Mouse (Mus musculus): Measurements from ENCODE around the gene Echs1.
A peak's percentile ranks its signal among the peaks of the same experiment; 100 is the strongest.
"Not testable (repeated sequence)": the region's sequence is repeated elsewhere in the genome, so short reads cannot be mapped to it uniquely, and the experiment has no call there.

Gene Echs1

GRCm38 (mm10) chr7:140116329-140117054 is at the start of gene Echs1:
Gene Echs1, minus strand, starts transcription at chr7:140116476.
- peak; percentile 90 for DNase-seq (ENCODE audit: low read depth, low spot score)
- H3K36me3 ChIP-seq (ENCODE audit: control insufficient read depth, insufficient read depth, low read length, poor library complexity, severe bottlenecking), result no peaks in the 10 kb centered on the region

DNA sequence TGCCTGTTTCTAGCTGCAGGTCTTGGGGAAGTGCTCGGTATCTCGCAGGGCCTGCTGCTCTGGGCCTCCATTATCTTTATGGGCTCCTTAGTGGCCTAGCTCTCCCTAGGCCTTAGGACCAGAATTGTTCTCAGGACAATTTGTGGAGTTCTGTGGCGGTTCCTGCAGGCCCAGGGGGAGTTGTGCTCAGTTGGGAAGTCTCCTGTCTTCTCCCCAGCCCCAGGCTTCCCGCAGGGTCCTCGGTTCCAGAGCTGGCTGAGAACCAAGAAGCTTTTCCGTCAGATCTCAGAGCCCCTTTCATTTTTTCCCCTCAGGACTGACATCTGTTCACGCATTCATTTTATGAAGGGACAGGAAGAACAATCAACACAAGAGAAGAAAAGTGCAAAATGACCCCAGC is 48.4 kb upstream of the Echs1 start, which contains the start of gene Olfr522:
Gene Olfr522, minus strand, starts transcription at position 101 of the 400 bp plus-strand sequence.
- no peaks in the 10 kb centered on the region for H3K36me3 ChIP-seq (ENCODE audit: control insufficient read depth, insufficient read depth, low read length, poor library complexity, severe bottlenecking)
- no peaks in the 10 kb centered on the region for H3K27me3 ChIP-seq (ENCODE audit: control insufficient read depth, insufficient read depth, low read length, poor library complexity, severe bottlenecking)
- DNase-seq (ENCODE audit: low read depth, low spot score), result no peak

More at GRCm38 (mm10) chr7:140116329-140117054, at the start of gene Echs1:
- no peaks in the 10 kb centered on the region for H3K27me3 ChIP-seq (ENCODE audit: control insufficient read depth, insufficient read depth, low read length, poor library complexity, severe bottlenecking)

GRCm38 (mm10) chr7:140160363-140160762 is 44.1 kb upstream of the Echs1 start:
- Histone ChIP-seq H3K36me3 (ENCODE audit: control insufficient read depth, insufficient read depth, low read length, poor library complexity, severe bottlenecking) (no peaks in the 10 kb centered on the region), H3K27me3 (ENCODE audit: control insufficient read depth, insufficient read depth, low read length, poor library complexity, severe bottlenecking) (no peaks in the 10 kb centered on the region)
- no peak for DNase-seq (ENCODE audit: low read depth, low spot score)

DNA sequence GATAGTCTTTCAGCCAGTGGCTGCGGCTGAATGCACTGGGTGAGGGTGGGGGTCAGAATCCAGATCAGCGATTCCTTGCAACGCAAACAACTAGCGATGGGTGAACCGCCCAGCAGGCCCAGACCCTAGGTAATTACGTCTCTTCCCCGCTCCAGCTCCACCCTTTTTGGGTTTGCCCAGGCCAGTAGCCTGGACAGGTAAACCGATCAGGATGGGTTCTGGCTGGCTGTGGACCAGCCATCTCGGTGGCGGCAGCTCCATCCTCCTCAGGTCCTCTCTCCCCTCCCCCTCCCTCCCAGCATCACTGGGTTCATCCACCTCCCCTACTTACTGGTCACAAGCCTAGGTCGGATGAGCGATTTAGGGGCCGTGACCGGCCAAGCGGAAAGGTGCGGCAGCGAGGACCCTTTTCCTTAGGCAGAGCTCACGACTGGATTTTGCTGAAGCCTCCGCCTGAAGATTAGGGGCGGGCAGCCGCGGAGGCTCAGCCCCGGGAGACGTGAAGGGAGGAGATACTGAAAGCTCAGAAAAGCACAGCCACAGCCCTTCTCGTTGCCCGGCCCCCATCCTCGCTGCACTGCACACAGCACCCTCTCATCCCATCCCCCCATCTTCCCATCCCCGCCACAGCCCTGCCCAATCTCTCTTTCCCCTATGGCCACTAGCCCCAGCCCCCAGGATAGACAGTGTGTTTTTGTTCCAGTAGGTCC is 38.1 kb upstream of the Echs1 start, which contains the start of gene Sprn:
Gene Sprn, minus strand, starts transcription at position 660 of the 710 bp plus-strand sequence.
- no peaks in the 10 kb centered on the region; the same call in none of the 2 replicates for H3K36me3 ChIP-seq (ENCODE audit: control insufficient read depth, insufficient read depth, low read length, poor library complexity, severe bottlenecking)
- DNase-seq (ENCODE audit: low read depth, low spot score), result no peak
- no peaks in the 10 kb centered on the region for H3K27me3 ChIP-seq (ENCODE audit: control insufficient read depth, insufficient read depth, low read length, poor library complexity, severe bottlenecking)

DNA sequence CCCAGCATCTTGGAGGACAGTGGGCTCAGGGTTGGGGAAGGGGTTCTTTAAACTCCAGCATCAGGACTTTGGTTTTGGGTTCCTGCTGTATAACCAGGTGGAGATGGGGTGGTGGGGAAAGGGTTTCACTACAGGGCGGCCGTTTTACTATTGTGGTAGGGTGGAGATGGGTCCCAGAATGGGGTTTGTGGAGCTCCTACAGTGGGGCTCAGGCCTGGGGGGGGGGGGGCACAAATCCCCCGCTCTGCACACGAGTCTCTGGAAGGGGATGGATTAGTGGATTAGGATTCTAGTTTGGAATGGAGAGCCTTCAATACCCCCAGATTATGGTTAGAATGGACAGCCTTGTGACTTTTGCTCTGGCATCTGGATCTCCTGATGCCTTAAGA is 37.5 kb upstream of the Echs1 start:
- Histone ChIP-seq H3K36me3 (ENCODE audit: control insufficient read depth, insufficient read depth, low read length, poor library complexity, severe bottlenecking) (no peaks in the 10 kb centered on the region; the same call in none of the 2 replicates), H3K27me3 (ENCODE audit: control insufficient read depth, insufficient read depth, low read length, poor library complexity, severe bottlenecking) (no peaks in the 10 kb centered on the region)
- DNase-seq (ENCODE audit: low read depth, low spot score), result no peak

DNA sequence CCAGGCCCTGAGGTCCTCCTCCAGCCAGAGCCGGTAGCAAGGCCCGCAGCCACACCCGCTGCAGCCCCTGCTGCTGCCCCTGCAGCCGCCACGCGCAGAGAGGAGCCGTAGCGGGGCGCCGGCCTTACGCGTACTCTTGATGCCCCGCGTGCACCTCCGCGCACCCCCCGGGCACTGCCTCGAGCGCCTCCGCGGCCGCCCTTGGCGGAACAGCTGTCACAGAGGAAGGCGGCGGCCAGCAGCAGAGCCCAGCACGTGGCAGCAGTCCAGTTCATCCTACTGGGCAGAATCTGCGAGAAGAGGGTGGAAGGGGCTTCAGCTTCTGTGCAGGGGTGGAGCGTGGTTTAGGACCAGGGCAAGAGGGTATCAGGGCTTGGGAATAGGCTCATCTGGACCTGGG is 37.1 kb upstream of the Echs1 start:
- no peaks in the 10 kb centered on the region for H3K27me3 ChIP-seq (ENCODE audit: control insufficient read depth, insufficient read depth, low read length, poor library complexity, severe bottlenecking)
- no peaks in the 10 kb centered on the region; the same call in none of the 2 replicates for H3K36me3 ChIP-seq (ENCODE audit: control insufficient read depth, insufficient read depth, low read length, poor library complexity, severe bottlenecking)
- no peak for DNase-seq (ENCODE audit: low read depth, low spot score)

- no peak for DNase-seq (ENCODE audit: low read depth, low spot score)
- Histone ChIP-seq H3K36me3 (ENCODE audit: control insufficient read depth, insufficient read depth, low read length, poor library complexity, severe bottlenecking) (no peaks in the 10 kb centered on the region; the same call in 1 of the 2 replicates), H3K27me3 (ENCODE audit: control insufficient read depth, insufficient read depth, low read length, poor library complexity, severe bottlenecking) (no peaks in the 10 kb centered on the region)
Observed at GRCm38 (mm10) chr7:140144550-140144949, 28.3 kb upstream of the Echs1 start.

DNA sequence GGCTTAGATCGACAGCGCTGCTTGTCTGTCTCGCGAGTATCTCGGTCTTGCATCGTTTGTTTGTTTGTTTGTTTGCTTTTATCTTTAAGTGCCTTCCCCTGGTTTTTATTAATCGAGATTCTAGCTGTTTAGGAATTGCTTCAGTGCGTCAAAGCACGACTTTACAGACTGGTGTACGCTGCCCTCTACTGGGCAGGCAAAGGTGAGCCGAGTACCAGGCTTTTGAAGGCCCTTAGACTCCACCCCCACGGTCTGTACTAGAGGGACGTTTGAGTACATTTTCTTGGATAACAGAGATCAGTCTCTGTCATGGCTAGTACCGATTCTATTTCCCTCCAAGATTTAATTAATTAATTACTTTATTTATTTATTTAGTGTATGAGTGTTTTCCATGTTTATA is 25.1 kb upstream of the Echs1 start:
- DNase-seq (ENCODE audit: low read depth, low spot score), result peak; percentile 84
- Histone ChIP-seq H3K27me3 (ENCODE audit: control insufficient read depth, insufficient read depth, low read length, poor library complexity, severe bottlenecking) (no peaks in the 10 kb centered on the region), H3K36me3 (ENCODE audit: control insufficient read depth, insufficient read depth, low read length, poor library complexity, severe bottlenecking) (no peaks in the 10 kb centered on the region; the same call in 1 of the 2 replicates)

DNA sequence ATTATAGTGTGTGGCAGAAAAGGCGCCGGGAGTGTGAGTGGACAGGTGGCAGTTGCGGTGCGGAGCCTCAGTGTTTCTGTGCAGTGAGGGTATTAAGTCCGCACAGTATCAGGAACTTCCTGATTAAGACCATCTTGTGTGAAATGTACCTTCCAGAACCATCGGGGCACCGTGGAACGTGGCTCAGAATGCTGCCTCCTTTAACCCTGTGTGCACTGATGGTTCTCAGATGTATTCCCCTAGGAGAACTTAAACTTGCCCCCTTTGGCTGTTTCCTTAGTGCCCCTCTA is 21.7 kb upstream of the Echs1 start:
- no peaks in the 10 kb centered on the region; the same call in 1 of the 2 replicates for H3K27me3 ChIP-seq (ENCODE audit: control insufficient read depth, insufficient read depth, low read length, poor library complexity, severe bottlenecking)
- no peak for DNase-seq (ENCODE audit: low read depth, low spot score)
- no peaks in the 10 kb centered on the region for H3K36me3 ChIP-seq (ENCODE audit: control insufficient read depth, insufficient read depth, low read length, poor library complexity, severe bottlenecking)

- no peaks in the 10 kb centered on the region; the same call in 1 of the 2 replicates for H3K27me3 ChIP-seq (ENCODE audit: control insufficient read depth, insufficient read depth, low read length, poor library complexity, severe bottlenecking)
- H3K36me3 ChIP-seq (ENCODE audit: control insufficient read depth, insufficient read depth, low read length, poor library complexity, severe bottlenecking), result no peaks in the 10 kb centered on the region
- peak; percentile 96 for DNase-seq (ENCODE audit: low read depth, low spot score)
Observed at GRCm38 (mm10) chr7:140137135-140138020, 21.1 kb upstream of the Echs1 start, which contains the start of gene Mtg1. Gene Mtg1, plus strand, starts transcription at chr7:140137564.

DNA sequence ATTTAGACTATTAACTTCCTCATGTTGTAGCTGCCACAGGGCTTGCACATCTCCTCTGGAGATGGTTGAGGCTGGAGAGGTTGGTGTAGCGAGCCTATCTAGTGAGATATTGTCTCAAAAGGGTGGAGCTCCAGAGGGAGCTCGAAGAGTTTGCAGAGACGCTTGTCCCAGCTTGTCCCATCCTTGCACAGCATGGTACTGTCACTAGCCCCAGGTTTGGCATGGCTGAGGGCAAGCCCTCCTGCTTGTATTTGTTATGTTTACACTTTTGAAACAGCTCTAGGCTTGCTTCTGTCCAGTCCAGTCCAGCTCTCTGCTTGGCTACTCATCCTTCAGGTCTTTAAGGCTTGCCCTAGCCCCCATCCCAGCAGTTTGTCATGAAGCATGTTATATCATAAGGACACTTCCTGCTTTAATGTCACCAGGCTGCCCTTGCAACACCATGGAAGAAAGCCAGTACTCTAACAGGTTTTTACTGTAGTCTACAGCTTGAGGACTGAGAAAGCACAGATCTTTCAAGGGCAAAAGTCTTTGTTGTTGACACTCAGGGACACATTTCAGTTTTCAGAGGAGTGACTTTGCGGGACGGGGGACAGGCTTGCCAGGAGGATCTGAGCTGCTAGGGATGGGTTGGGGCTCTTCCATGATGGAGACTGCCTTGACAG is 19.0 kb upstream of the Echs1 start:
- H3K36me3 ChIP-seq (ENCODE audit: control insufficient read depth, insufficient read depth, low read length, poor library complexity, severe bottlenecking), result no peaks in the 10 kb centered on the region
- H3K27me3 ChIP-seq (ENCODE audit: control insufficient read depth, insufficient read depth, low read length, poor library complexity, severe bottlenecking), result no peaks in the 10 kb centered on the region; the same call in 1 of the 2 replicates
- no peak for DNase-seq (ENCODE audit: low read depth, low spot score)

DNA sequence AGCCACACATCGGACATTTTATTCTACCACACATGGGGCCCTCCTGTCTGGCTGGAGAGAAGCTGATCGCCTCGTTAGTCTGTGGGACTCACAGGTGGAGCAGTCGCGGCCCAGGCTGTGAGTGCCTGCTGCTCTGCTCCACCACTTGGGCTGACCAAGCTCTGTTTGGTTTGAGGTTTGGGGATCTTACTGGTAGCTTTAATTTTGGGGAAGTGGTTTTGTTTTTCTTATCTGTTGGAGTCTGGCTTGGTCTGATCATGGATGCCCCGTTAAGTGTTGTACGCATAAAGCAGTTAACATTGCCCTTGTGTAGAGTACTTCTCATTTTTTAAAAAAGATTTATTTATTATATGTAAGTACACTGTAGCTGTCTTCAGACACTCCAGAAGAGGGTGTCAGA is 17.8 kb upstream of the Echs1 start:
- H3K27me3 ChIP-seq (ENCODE audit: control insufficient read depth, insufficient read depth, low read length, poor library complexity, severe bottlenecking); H3K36me3 ChIP-seq (ENCODE audit: control insufficient read depth, insufficient read depth, low read length, poor library complexity, severe bottlenecking); DNase-seq (ENCODE audit: low read depth, low spot score): not testable (repeated sequence)

- not testable (repeated sequence) for H3K27me3 ChIP-seq (ENCODE audit: control insufficient read depth, insufficient read depth, low read length, poor library complexity, severe bottlenecking); H3K36me3 ChIP-seq (ENCODE audit: control insufficient read depth, insufficient read depth, low read length, poor library complexity, severe bottlenecking); DNase-seq (ENCODE audit: low read depth, low spot score)
Observed at GRCm38 (mm10) chr7:140132184-140132583, 15.9 kb upstream of the Echs1 start.

- DNase-seq (ENCODE audit: low read depth, low spot score), result no peak
- Histone ChIP-seq H3K27me3 (ENCODE audit: control insufficient read depth, insufficient read depth, low read length, poor library complexity, severe bottlenecking) (no peaks in the 10 kb centered on the region), H3K36me3 (ENCODE audit: control insufficient read depth, insufficient read depth, low read length, poor library complexity, severe bottlenecking) (no peaks in the 10 kb centered on the region)
Observed at GRCm38 (mm10) chr7:140127911-140128310, 11.6 kb upstream of the Echs1 start.
